ENCODE assay signal across 16 mouse cellular contexts in genomic region chr4:127153345-127153744, GRCm38 (mm10). TPM values are rescaled to one million over a fixed set of nuclear protein-coding genes. Genes with fewer than 3 reads are reported as not detected.
"Had no signal": no experiment of that assay in that cellular context is flagged by ENCODE, and none has a peak within 500 bp of the region (broad histone marks: within the 10 kb centered on the region; RNA-seq: fewer than 3 reads in every experiment).

No protein-coding gene starts in this region.

- ATAC-seq: liver, postnatal 0 days; midbrain, embryonic 13.5 days; midbrain, embryonic 15.5 days had no signal

- DNase-seq: liver, postnatal 0 days; lung, embryonic 14.5 days; lung, postnatal 10 days; lung, postnatal 4 days; right cerebral cortex, postnatal 14 days; thymus, adult 2 months; thymus, postnatal 25 days; thymus, postnatal 4 days had no signal

- H3K4me3 ChIP-seq: liver, embryonic 15.5 days; megakaryocyte, embryonic 14.5 days; midbrain, embryonic 13.5 days; midbrain, embryonic 15.5 days; neural tube, embryonic 12.5 days; stomach, embryonic 15.5 days had no signal

- H3K27ac ChIP-seq: liver, embryonic 15.5 days; midbrain, embryonic 13.5 days; midbrain, embryonic 15.5 days; neural tube, embryonic 12.5 days; stomach, embryonic 15.5 days; stomach, postnatal 0 days had no signal

RNA-seq across cellular contexts. Expression of gene Dlgap3, which starts 15.7 kb away (rescaled TPM):
- total RNA-seq: monocyte, adult 5-6 weeks had no signal
